Mouse (Mus musculus) erythroid progenitor cell, adult 5-6 weeks (primary cell): ENCODE measurements around the gene Rnf44. TPM values are rescaled to one million over a fixed set of nuclear protein-coding genes. Genes with fewer than 3 reads are reported as not detected.
A peak's percentile ranks its signal among the peaks of the same experiment; 100 is the strongest.

Experiments used
- ATAC-seq: replicated peaks from 2 replicates; pipeline ENCODE4 v1.8.0; 2016; ENCODE audit warnings: moderate number of reproducible peaks, mild to moderate bottlenecking, moderate TSS enrichment, inconsistent platforms; ENCODE audit not compliant: poor library complexity, low FRiP score, severe bottlenecking
- total RNA-seq, 2 experiments: library from RNA; stranded (forward) in 1 of 2; stranded (reverse) in 1 of 2; fragments of 150-400 nt in 1 of 2; fragments of 186-747, 209-891 nt in 1 of 2; gene quantifications; 2 replicates each; pipeline versions ENCODE4 v1.2.3 to v1.2.4; 2015 to 2017; ENCODE audit warnings: low replicate concordance in 2 of 2

The Rnf44 gene
- total RNA-seq (2015; ENCODE audit: low replicate concordance): 80.9 and 107 TPM in 2 replicates
- 17.1 and 62.3 TPM in 2 replicates for total RNA-seq (2017; ENCODE audit: low replicate concordance)

DNA sequence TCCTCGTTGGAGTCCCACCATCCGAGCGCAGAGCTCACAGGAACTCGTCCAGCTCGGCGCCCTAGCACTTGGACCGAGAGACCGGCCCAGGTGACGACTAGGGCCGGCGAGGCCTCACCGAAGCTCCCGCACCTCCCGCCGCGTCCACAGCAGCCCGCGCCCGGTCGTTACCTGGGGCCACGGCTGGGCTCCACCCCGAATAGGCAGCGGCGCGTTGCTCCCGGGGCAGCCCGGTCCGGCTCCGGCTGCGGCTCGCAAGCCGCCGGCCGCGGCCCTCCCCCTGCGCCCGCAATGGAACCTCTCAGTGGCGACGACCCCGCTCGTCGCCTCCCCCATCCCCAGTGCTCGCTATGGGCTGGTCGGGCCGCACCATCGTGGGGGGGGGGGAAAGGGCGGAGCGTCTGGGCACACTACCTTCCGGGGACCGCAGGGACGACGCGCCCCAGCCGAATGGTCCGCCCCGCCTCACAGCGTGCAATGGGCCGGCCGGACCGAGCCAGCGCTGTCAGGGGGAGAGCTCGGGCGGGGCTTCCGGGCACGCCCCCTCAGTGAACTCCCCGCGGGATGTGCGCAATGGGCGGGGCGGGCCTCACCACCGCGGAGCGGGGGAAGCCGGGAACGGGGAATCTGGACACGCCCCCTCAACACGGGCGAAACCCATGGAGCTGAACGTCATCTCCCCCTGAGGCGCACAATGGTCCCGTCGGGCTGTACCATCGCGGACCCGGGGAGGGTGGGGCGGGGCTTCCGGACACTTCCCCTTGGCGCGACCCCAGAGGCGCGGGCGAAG is at the start of gene Rnf44:
TSS of gene Rnf44 (minus strand) at position 350 of the 790 bp plus-strand sequence.
- ATAC-seq: peak; percentile 85

DNA sequence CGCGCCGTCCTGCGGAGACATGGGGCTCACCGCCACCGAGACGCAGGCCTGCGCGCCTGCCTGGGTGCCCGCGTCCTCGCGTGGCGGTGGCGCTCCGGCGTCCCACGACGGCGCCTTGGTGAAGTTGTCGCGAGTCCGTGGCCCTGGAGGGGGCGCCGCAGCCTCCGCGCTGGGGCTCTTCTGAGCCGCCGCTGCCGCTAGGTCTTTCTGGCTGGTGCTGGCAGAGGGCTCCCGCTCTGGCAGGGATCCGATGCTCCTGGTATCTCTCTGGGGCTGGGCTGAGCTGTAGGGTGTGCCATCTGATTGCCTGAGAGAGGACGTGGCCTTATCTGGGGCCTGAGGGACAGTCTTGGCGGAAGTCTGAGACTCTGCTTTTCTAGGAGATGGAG is 44.5 kb upstream of the Rnf44 start:
- ATAC-seq: no peak

DNA sequence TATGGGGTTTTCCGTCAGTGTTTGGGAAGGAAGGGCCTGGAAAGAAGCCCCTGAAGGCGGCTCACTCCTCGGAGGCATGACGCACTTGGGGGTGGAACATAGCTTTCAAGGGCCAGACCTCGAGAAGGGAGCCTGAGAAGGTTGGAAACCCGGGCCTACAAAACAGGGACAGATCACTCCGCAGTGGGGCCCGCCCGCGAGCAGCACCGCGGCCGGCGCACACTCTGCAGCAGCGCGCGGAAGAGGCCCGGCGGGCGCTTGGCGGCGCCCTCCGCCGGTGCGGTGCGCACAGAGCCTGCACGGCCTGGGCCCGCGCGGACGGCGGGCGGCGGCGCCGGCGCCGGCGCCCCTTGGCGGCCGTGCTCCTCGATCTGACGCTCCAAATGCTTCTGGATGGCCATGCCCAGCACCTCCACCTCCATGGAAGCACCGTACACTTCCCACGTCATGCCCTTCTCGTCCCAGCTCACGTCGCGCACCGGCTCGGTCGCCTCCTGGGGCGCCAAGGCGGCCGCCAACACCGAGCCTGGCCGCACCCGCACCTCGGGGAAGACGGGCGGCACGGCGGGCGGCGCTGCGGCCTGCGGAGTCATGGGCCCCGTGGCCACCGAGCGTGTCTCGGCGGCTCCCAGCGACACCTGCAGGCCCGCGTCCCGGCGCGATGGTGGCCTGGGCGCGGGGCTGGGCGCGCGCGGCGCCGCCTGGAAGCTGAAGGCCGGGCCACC is 43.9 kb upstream of the Rnf44 start:
- ATAC-seq: no peak

DNA sequence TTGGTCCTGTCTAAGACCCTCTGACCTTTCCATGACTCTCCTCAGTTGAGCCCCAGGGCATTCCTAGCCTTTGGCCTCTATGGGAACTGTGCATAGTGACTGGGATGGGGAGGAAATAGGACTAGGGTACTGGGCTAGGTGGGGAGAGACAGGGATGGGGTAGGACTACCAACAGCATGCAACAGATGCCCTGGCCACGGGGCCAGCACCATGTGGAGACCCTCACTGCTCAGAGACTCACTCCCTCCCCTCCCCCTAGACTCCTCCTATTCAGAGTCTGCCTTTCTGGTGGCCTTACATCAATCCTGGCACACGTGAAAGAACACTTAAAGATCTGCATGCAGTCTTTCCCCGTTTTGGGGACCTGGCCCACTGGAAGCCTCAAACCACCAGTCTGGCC is 43.2 kb upstream of the Rnf44 start:
- no peak for ATAC-seq

DNA sequence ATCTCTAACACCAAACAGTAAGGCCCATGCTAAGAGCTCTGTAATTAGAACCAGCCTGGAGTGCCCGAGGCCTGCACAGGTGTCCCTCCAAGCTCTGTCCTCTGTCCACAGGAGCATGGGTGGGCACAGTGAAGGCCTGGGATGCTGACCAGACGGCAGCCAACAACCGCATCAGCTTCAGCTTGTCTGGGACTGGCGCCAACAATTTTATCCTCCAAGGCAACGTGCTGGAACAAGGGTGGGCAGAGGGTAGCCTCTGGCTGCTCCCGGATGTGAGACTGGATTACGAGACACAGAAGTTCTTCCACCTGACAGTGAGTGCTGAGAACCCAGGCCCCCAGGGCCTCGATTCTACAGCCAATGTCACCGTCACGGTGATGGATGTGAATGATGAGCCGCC is 32.4 kb upstream of the Rnf44 start:
- no peak for ATAC-seq

DNA sequence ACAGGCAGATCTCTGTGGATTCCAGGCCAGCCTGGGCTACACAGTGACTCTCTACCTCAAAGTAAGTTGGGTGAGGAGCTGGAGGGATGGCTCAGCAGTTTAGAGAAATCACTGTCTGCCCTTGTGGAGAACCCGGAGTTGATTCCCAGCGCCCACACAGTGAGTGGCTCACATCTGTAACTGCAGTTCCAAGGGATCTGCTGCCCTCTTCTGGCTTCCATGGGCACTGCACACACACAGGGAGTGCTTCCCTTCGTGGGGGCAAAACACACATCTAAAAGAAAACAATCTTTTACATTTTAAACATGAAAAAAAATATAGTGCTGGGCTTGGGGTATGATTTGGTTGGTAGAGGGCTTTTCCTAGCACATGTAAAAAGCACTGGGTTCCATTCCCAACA is 29.4 kb upstream of the Rnf44 start:
- no peak for ATAC-seq

DNA sequence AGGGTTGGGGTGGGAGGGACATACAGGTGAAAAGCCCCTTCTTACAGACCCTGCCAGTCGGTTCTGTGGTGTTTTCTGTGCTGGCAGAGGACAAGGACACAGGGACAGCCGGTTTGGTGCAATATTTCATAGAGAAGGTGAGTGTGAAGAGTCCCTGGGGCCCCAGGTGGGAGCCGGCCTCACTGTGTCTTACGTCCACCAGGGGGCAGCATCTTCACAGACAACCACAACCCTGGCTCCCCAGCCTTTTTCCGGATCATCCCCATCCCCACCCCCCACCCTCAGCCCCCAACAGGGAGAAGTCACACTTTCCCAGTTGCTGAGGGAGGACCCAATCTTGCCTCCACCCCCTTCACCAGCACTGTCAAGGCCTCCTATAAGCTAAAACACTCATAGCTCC is 23.2 kb upstream of the Rnf44 start:
- ATAC-seq: peak; percentile 66; the same call in 1 of the 2 replicates

DNA sequence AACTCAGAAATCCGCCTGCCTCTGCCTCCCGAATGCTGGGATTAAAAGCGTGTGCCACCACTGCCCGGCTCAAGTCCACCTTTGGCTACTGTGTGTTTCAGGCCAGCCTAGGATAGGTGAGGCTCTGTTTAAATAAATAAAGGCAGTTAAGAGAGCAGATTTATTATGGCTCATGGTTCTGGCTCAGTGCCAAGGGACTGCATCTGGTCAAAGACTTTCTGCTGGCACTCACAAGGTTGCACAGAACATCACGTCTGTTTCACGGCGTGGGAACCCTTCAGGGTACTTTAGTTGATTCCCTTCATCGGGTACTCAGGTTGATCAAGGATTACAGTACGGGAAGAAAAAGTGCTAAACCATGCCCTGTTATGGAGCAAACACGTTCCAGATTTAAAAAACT is 21.3 kb upstream of the Rnf44 start:
- ATAC-seq: no peak

DNA sequence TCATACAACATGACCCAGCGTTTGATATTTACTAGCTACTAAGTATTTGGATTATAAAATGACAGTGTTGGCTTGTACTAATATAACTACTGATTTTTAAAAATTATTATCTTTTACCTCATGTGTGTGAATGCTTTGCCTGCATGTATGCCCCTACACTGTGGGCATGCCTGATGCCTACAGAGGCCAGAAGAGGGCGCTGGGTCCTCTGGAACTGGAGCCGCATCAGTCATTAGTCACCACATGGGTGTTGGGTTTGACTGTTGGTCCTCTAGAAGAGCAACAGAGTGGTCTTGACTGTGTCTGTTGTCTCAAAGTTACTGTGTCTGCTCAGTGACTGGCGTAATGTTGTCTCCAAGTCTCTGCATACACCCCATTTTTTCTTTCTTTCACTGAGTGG is 20.7 kb upstream of the Rnf44 start:
- no peak for ATAC-seq

DNA sequence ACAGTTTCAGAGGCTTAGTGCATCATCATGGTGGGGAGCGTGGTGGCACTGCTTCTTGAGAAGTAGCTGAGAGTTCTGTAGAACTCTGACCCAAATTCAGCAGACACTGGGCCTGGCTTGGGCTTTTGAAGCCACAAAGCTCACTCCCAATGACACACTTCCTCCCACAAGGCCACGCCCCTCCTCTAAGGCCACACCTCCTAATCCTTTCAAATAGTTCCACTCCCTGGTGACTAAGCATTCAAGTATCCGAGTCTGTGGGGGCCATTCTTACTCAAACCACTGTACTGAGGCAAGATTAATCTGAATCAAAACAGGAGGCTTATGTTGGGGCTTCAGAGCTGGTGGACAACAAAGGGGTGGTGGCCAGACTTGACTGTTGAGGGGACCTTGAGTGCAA is 17.2 kb upstream of the Rnf44 start:
- no peak for ATAC-seq

DNA sequence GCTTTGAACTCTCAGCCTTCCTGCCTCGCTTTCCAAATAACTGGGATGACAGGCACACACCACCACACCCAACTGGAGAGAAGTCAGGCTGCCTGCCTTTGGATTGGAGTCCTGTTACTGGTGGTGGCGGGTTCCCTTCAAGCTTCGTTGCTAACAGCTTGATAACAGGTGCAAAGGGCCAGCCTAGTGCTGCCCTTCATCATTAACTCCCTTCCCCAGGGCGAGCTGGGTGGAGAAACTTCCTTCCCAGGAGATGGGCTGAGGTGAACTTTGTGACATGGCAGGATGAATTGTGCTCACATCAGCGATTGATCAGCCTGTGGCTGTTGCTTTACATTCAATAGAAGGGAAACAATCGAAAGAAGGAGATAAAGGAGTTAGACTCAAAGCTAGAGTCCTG is 11.2 kb upstream of the Rnf44 start:
- ATAC-seq: no peak

DNA sequence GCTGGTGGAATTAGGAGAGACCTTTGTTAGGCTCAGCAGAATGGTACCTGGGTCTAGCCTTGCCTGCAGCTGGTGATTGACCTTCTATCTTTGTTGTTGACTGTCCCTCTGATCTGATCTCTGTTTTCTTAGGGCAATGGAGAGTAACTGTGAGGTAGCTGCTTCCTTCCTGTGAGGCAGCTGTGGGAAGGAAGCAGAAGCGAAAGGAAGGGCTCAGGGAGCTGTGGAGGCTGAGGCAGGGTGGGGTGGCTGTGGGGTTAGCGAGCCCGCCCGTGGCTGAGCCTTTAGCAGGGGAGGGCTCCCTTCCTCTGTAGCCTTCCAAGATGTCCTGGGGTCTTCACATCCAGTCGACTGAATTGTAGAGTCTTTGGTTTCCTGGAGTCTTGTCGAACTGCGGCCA is 8.8 kb upstream of the Rnf44 start:
- no peak for ATAC-seq

DNA sequence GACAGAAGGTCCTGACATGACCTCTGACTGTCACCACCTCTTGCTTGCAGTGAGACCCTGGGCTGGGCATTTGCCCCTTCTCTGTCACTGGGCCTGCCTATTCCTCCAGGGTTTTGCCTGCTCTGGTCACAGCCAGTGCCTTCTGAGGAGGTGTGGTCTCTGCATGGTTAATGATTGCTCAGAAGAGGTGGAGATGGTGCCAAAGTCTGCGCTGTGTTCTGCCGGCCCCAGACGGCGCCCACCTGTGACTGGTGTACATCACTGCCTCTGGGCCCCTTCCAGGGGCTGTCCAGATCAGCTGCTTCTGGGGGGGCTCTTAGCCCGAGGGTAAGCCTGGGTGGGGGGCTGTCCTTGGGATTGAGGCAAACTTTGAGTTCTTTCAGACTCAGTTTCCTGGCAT is 7.5 kb upstream of the Rnf44 start, which contains the start of gene Cdhr2:
TSS of gene Cdhr2 (plus strand) at position 219 of the 400 bp plus-strand sequence.
- no peak for ATAC-seq

DNA sequence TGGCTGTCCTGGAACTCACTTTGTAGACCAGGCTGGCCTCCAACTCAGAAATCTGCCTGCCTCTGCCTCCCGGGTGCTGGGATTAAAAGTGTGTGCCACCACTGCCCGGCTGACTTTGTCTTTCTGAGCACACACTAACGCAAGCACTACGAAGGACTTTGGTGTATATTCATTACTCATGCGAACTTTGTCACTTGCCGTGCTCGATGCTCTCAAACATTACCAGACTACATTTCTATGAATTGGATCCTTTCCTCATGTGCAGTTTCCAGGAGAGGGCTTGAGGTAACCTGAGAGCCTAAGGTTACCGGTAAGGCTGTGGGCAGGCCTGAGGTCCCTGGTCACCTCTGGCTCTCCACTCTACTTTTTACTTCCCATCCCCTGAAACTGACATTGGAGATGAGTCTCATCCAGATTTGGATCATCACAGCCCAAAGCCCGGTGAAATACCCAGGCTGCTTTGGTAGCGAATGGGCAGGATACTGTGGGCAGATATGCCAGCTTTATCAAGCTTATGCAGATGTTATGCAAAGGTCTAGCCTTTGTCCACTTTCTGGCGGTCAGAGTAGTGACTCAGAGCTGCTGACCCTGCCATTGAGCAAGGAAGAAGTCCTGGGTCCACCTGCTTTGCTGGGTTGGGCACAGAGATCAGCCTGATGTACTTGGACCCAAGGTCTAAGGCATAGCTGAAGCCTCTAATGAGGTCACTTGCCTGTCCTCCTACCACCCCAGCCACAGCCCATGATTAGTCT is 1.9 kb upstream of the Rnf44 start:
- ATAC-seq: no peak

DNA sequence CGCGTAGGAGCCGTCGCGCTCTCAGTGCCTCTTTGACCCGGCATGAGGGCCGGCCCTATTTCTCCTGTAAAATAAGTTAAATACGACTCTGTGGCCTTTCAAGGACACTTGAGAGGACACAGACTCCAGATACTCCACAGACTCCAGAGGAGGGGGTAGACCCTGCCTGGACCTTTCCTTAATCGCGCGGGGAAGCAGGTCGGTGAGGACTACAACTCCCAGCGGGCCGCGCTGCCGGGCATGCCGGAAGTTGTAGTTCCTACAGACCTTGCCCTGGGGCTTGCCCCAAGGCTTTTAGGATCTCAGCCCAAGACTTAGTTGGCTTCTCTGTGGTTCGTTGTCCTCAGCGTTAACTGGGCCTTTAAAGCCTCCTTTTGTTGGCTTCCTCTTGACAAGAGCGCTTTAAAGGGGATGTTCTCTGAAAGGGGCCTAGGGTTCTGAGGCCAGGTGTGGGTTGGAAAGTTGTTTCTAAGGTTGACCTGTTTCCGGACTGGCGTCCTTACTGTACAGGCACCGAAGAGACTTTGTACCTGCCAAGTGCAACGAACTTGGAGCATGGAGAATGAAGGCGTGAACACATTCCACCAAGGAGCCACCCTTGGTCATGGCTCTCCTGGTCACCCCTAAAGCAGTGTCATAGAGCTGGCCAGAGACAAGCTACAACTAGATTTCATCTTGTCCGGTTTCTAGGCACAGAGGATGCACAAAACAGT is 797 bp upstream of the Rnf44 start:
- ATAC-seq: peak; percentile 74

DNA sequence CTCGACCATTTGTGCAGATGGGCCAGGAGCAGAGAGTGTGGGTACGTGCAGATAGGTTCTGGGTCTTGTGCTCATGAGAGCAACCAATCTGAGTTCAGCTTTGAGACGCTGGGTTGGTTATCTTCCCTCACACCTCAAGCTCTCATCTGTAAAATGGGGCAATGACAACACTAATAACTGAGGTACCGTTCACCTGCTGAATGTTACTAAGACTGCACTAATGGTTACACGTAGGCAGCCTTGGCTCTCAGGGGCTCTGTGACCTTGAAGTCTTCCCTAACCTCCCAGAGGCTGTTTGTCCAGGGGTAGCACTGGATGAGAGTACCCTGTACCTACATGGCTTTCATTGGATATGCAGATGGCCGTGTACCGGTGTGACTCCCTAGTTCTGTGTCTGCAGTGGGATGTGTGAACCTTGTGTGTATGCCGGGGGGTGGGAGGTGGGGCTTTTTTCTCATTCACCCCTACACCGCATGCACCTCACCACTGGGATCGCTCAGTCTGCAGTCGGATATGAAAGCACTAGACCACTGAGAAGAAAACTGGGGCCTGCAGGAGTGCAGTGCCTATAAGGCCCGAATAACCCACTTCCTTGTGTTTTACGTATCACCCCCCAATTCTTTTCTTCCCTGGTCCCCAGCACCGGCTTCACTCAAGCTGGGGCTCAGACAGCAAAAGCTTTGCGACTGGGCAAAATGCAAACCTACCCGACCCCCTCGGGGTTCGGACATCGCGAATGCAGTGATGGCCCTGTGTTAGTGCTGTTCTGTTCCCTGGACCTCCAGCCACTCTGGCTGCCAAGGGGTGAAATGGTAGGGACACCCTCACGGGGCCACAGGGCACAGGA is 773 bp downstream of the Rnf44 start:
- no peak for ATAC-seq

DNA sequence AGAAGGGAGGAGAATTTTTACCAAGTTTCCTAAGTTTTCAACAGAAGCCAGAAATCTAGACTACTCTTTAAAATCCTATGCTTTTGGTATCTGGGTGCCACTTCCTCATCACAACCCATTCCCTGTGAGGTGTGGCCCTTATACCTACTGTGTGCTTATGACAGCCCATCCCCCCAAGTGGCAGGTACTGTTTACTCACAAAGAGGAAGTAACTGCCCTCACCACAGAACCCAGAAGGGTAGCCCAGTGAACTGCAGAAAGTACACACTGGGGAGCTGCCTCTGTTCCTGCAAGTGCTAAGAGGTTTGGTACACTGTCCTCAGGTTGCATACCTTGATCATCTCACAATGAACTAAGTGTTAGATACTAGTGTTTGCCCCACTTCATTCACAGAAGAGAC is 2.0 kb downstream of the Rnf44 start:
- no peak for ATAC-seq

DNA sequence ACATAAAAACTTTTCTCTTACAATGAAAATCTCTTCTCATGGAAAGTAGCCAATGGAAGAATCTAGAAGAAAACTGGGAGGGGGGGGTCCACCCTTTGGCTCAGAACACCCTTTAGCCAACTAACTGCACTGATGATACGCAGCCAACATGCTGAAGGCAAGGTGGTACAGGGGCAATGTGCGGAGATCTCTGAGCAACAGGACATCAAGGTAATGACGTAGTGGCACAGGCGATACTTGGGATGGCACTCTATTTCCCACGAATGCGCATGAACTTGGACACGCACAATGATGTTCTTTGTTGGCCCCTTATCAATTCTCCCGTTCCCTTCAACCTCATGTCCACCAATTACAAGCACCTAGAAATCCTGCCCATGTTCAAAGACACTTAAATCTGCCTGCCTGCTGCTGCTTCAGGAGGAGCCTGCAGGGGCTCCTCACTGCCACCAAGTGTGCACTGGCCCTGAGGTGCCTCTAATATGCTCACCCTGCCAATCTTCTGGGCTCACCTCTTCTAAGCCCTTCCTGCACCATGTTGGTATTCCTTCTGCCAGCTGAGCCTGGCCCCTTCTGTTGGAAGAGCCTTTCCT is 3.5 kb downstream of the Rnf44 start:
- no peak for ATAC-seq
